Mouse (Mus musculus) midbrain, embryonic 10.5 days (tissue): ENCODE measurements around the gene Zdhhc1. TPM values are rescaled to one million over a fixed set of nuclear protein-coding genes. Genes with fewer than 3 reads are reported as not detected.
A peak's percentile ranks its signal among the peaks of the same experiment; 100 is the strongest.

Experiments used
- DNase-seq: peaks from one replicate; pipeline ENCODE4 v3.0.0-alpha.2; 2017; ENCODE audit warnings: low spot score
- H3K27ac ChIP-seq: fragments of 300-500 bp; sonication (generic); replicated peaks from 2 replicates; pipeline ENCODE4 v1.5.1; 2016; ENCODE audit warnings: mild to moderate bottlenecking
- H3K27me3 ChIP-seq: fragments of 300-500 bp; sonication (generic); 2 replicates; pipeline ENCODE4 v1.6.1; 2016; ENCODE audit warnings: low read depth, mild to moderate bottlenecking; ENCODE audit not compliant: poor library complexity, severe bottlenecking
- H3K36me3 ChIP-seq: fragments of 300-500 bp; sonication (generic); 2 replicates; pipeline ENCODE4 v1.6.1; 2016; ENCODE audit warnings: mild to moderate bottlenecking, moderate library complexity
- H3K4me1 ChIP-seq: fragments of 300-500 bp; sonication (generic); 2 replicates; pipeline ENCODE4 v1.6.1; 2016
- H3K4me3 ChIP-seq: fragments of 300-500 bp; sonication (generic); 2 replicates; pipeline ENCODE4 v1.5.1; 2016; ENCODE audit warnings: mild to moderate bottlenecking, moderate library complexity
- H3K9me3 ChIP-seq: fragments of 300-500 bp; sonication (generic); replicated peaks from 2 replicates; pipeline ENCODE4 v1.6.1; 2016; ENCODE audit warnings: mild to moderate bottlenecking
- WGBS: fragments of 180-500 bp; shearing (Covaris S2); methylation state at CpG from one replicate; pipeline ENCODE4 v1.1.7; 2016; 5-methylcytosine and 5-hydroxymethylcytosine counted together
- polyA plus RNA-seq: library from polyadenylated mRNA; unstranded; fragments of >200 nt; fragmentation: Nextera tagmentation; extraction: Ambion mirVana; gene quantifications from 2 replicates; pipeline ENCODE4 v1.2.1, GENCODE M21; 2016

Zdhhc1 gene
- polyA plus RNA-seq, 1 experiment from 2014 or later = 18.6 TPM

GRCm38 (mm10) chr8:105529271-105529670 is 32.6 kb upstream of the Zdhhc1 start:
- H3K27ac ChIP-seq = no peak overlapping the region; the same call in 1 of the 2 replicates
- peaks cover 33% of the 10 kb centered on the region for H3K4me1 ChIP-seq
- DNase-seq = no peak
- peaks cover 42% of the 10 kb centered on the region for H3K36me3 ChIP-seq
- no peak overlapping the region for H3K4me3 ChIP-seq
- H3K27me3 ChIP-seq = no peaks in the 10 kb centered on the region
- no peaks in the 10 kb centered on the region for H3K9me3 ChIP-seq
- 86% methylated on average over 3 of the region's 3 CpGs for WGBS

- WGBS = 90% methylated on average over 1 of the region's 1 CpGs
- peaks cover 24% of the 10 kb centered on the region for H3K4me1 ChIP-seq
- no peak for DNase-seq
- no peaks in the 10 kb centered on the region for H3K27me3 ChIP-seq
- H3K36me3 ChIP-seq = peaks cover 53% of the 10 kb centered on the region
- no peaks in the 10 kb centered on the region for H3K9me3 ChIP-seq
- H3K27ac ChIP-seq = no peak overlapping the region
- no peak overlapping the region for H3K4me3 ChIP-seq
Measured at GRCm38 (mm10) chr8:105528206-105528605, 31.5 kb upstream of the Zdhhc1 start.

- Histone ChIP-seq H3K27ac (no peak overlapping the region), H3K27me3 (no peaks in the 10 kb centered on the region), H3K36me3 (peaks cover 64% of the 10 kb centered on the region), H3K4me3 (no peak overlapping the region), H3K4me1 (peaks cover 33% of the 10 kb centered on the region), H3K9me3 (no peaks in the 10 kb centered on the region)
- DNase-seq = no peak
- WGBS = 86% methylated on average over 2 of the region's 2 CpGs
Measured at GRCm38 (mm10) chr8:105527110-105527509, 30.4 kb upstream of the Zdhhc1 start.

GRCm38 (mm10) chr8:105522890-105523289 is 26.2 kb upstream of the Zdhhc1 start:
- peaks cover 10% of the 10 kb centered on the region for H3K27me3 ChIP-seq
- DNase-seq = no peak
- peaks cover 46% of the 10 kb centered on the region for H3K36me3 ChIP-seq
- no peak overlapping the region for H3K4me3 ChIP-seq
- H3K9me3 ChIP-seq = no peaks in the 10 kb centered on the region
- 87% methylated on average over 9 of the region's 9 CpGs for WGBS
- peaks cover 55% of the 10 kb centered on the region for H3K4me1 ChIP-seq
- peak overlapping the region; percentile 94; the same call in 1 of the 2 replicates for H3K27ac ChIP-seq

GRCm38 (mm10) chr8:105521995-105522769 is 25.5 kb upstream of the Zdhhc1 start:
- Histone ChIP-seq H3K27ac (peak overlapping the region; percentile 94), H3K27me3 (peaks cover 17% of the 10 kb centered on the region), H3K36me3 (peaks cover 44% of the 10 kb centered on the region), H3K4me3 (no peak overlapping the region), H3K9me3 (no peaks in the 10 kb centered on the region), H3K4me1 (peaks cover 62% of the 10 kb centered on the region)
- WGBS = 88% methylated on average over 21 of the region's 21 CpGs
- DNase-seq = no peak

GRCm38 (mm10) chr8:105521061-105521460 is 24.4 kb upstream of the Zdhhc1 start:
- H3K4me1 ChIP-seq = peaks cover 73% of the 10 kb centered on the region

GRCm38 (mm10) chr8:105520521-105520920 is 23.8 kb upstream of the Zdhhc1 start:
- Histone ChIP-seq H3K27me3 (peaks cover 28% of the 10 kb centered on the region), H3K4me3 (peak overlapping the region; percentile 90)
- 16% methylated on average over 5 of the region's 5 CpGs for WGBS

More at GRCm38 (mm10) chr8:105521061-105521460, 24.4 kb upstream of the Zdhhc1 start:
- Histone ChIP-seq H3K27ac (peak overlapping the region; percentile 94), H3K9me3 (no peaks in the 10 kb centered on the region), H3K4me3 (peak overlapping the region; percentile 90), H3K36me3 (peaks cover 41% of the 10 kb centered on the region), H3K27me3 (peaks cover 28% of the 10 kb centered on the region)
- 0% methylated on average over 3 of the region's 3 CpGs for WGBS
- peak; percentile 84 for DNase-seq

GRCm38 (mm10) chr8:105519591-105519990 is 22.9 kb upstream of the Zdhhc1 start:
- Histone ChIP-seq H3K27me3 (peaks cover 36% of the 10 kb centered on the region), H3K9me3 (no peaks in the 10 kb centered on the region), H3K4me1 (peaks cover 78% of the 10 kb centered on the region), H3K36me3 (peaks cover 28% of the 10 kb centered on the region), H3K27ac (peak overlapping the region; percentile 94), H3K4me3 (peak overlapping the region; percentile 90)
- DNase-seq = peak; percentile 48
- WGBS = 0% methylated on average over 2 of the region's 2 CpGs

More at GRCm38 (mm10) chr8:105520521-105520920, 23.8 kb upstream of the Zdhhc1 start:
- Histone ChIP-seq H3K36me3 (peaks cover 37% of the 10 kb centered on the region), H3K27ac (peak overlapping the region; percentile 94), H3K9me3 (no peaks in the 10 kb centered on the region), H3K4me1 (peaks cover 78% of the 10 kb centered on the region)
- DNase-seq = no peak

- Histone ChIP-seq H3K4me3 (peak within 1 kb of the TSS; percentile 90), H3K27me3 (peaks cover 44% of the 10 kb centered on the region), H3K27ac (peak within 1 kb of the TSS; percentile 94), H3K4me1 (peaks cover 78% of the 10 kb centered on the region), H3K9me3 (no peaks in the 10 kb centered on the region), H3K36me3 (peaks cover 18% of the 10 kb centered on the region)
- under 1% methylated on average over 68 of the region's 68 CpGs for WGBS
- peak; percentile 76 for DNase-seq
Measured at GRCm38 (mm10) chr8:105518436-105519313, 22.0 kb upstream of the Zdhhc1 start, which contains the start of gene Hsd11b2. Gene Hsd11b2, plus strand, starts transcription at chr8:105518755.

- Histone ChIP-seq H3K27me3 (peaks cover 44% of the 10 kb centered on the region), H3K4me1 (peaks cover 70% of the 10 kb centered on the region), H3K36me3 (peaks cover 5% of the 10 kb centered on the region), H3K4me3 (no peak overlapping the region; the same call in 1 of the 2 replicates), H3K9me3 (no peaks in the 10 kb centered on the region), H3K27ac (peak overlapping the region; percentile 82; the same call in 1 of the 2 replicates)
- WGBS = 46% methylated on average over 8 of the region's 8 CpGs
- DNase-seq = no peak
Measured at GRCm38 (mm10) chr8:105517346-105517745, 20.6 kb upstream of the Zdhhc1 start.

GRCm38 (mm10) chr8:105516018-105516645 is 19.4 kb upstream of the Zdhhc1 start:
- DNase-seq = peak; percentile 86

GRCm38 (mm10) chr8:105514656-105515055 is 18.0 kb upstream of the Zdhhc1 start:
- H3K27me3 ChIP-seq = peaks cover 43% of the 10 kb centered on the region

More at GRCm38 (mm10) chr8:105516018-105516645, 19.4 kb upstream of the Zdhhc1 start:
- 8% methylated on average over 12 of the region's 12 CpGs for WGBS
- Histone ChIP-seq H3K36me3 (no peaks in the 10 kb centered on the region), H3K27me3 (peaks cover 44% of the 10 kb centered on the region), H3K27ac (peak overlapping the region; percentile 82), H3K4me1 (peaks cover 57% of the 10 kb centered on the region), H3K9me3 (no peaks in the 10 kb centered on the region), H3K4me3 (peak overlapping the region; percentile 35)

More at GRCm38 (mm10) chr8:105514656-105515055, 18.0 kb upstream of the Zdhhc1 start:
- 82% methylated on average over 5 of the region's 5 CpGs for WGBS
- Histone ChIP-seq H3K27ac (no peak overlapping the region), H3K4me3 (no peak overlapping the region), H3K4me1 (peaks cover 53% of the 10 kb centered on the region), H3K9me3 (no peaks in the 10 kb centered on the region), H3K36me3 (no peaks in the 10 kb centered on the region)
- DNase-seq = no peak
